Mouse (Mus musculus) hematopoietic stem cell, adult 5-6 weeks (primary cell): ENCODE results near the gene Bex6. TPM values are rescaled to one million over a fixed set of nuclear protein-coding genes. Genes with fewer than 3 reads are reported as not detected.

Experiments
- ATAC-seq, 2 experiments: fragments of 125-278 bp in 1 of 2; replicated peaks in 1 of 2; 2 replicates each; pipeline ENCODE4 v1.8.0; 2016 to 2017; ENCODE audit warnings: inconsistent platforms in 2 of 2, mild to moderate bottlenecking in 2 of 2, moderate number of reproducible peaks in 2 of 2, low read depth in 1 of 2, moderate TSS enrichment in 1 of 2; ENCODE audit not compliant: low FRiP score in 2 of 2, poor library complexity in 2 of 2, severe bottlenecking in 2 of 2, insufficient read depth in 1 of 2, low TSS enrichment in 1 of 2
- total RNA-seq: library from RNA; stranded (forward); fragments of 172-1452, 232-1000 nt; gene quantifications from 2 replicates; pipeline ENCODE4 v1.2.3, GENCODE M21; 2017

Gene Bex6
- total RNA-seq = 54.4 and 58.5 TPM in 2 replicates

- peak; percentile 50 to 55; a peak in 2 of 4 replicates for ATAC-seq
Measured at GRCm38 (mm10) chr16:32179333-32179901, at the start of gene Bex6. TSS of gene Bex6 (plus strand) at chr16:32179823.

- peak; percentile 92 to 94 for ATAC-seq
Measured at GRCm38 (mm10) chr16:32130190-32130826, 49.3 kb upstream of the Bex6 start.

GRCm38 (mm10) chr16:32133148-32133547, 46.5 kb upstream of the Bex6 start:
- ATAC-seq = no peak

- ATAC-seq = no peak
Measured at GRCm38 (mm10) chr16:32135842-32136357, 43.7 kb upstream of the Bex6 start.

- ATAC-seq = no peak
Measured at GRCm38 (mm10) chr16:32138954-32139353, 40.7 kb upstream of the Bex6 start.

- ATAC-seq = no peak
Measured at GRCm38 (mm10) chr16:32143766-32144165, 35.9 kb upstream of the Bex6 start.

- no peak; a peak in 1 of 4 replicates for ATAC-seq
Measured at GRCm38 (mm10) chr16:32144592-32144991, 35.0 kb upstream of the Bex6 start.

GRCm38 (mm10) chr16:32147589-32148207, 31.9 kb upstream of the Bex6 start:
- no peak for ATAC-seq

- ATAC-seq = no peak
Measured at GRCm38 (mm10) chr16:32153976-32154375, 25.6 kb upstream of the Bex6 start.

GRCm38 (mm10) chr16:32154437-32154836, 25.2 kb upstream of the Bex6 start:
- no peak for ATAC-seq

- no peak for ATAC-seq
Measured at GRCm38 (mm10) chr16:32156719-32157118, 22.9 kb upstream of the Bex6 start.

GRCm38 (mm10) chr16:32157369-32157768, 22.3 kb upstream of the Bex6 start:
- no peak for ATAC-seq

GRCm38 (mm10) chr16:32158966-32159365, 20.7 kb upstream of the Bex6 start:
- ATAC-seq = 0 out of 4 replicates have a peak, but pooled peaks of 1 of the 2 experiments have one; percentile 33

GRCm38 (mm10) chr16:32160742-32161323, 18.8 kb upstream of the Bex6 start:
- ATAC-seq = no peak

GRCm38 (mm10) chr16:32163392-32163791, 16.2 kb upstream of the Bex6 start:
- ATAC-seq = 0 out of 4 replicates have a peak, but pooled peaks of 1 of the 2 experiments have one; percentile 33

- no peak for ATAC-seq
Measured at GRCm38 (mm10) chr16:32163891-32164290, 15.7 kb upstream of the Bex6 start.

- ATAC-seq = no peak
Measured at GRCm38 (mm10) chr16:32164396-32165027, 15.1 kb upstream of the Bex6 start.
